Mouse (Mus musculus) stomach, adult 2 months (tissue): ENCODE measurements around the gene Tmem82. TPM values are rescaled to one million over a fixed set of nuclear protein-coding genes. Genes with fewer than 3 reads are reported as not detected.

Source experiments
- polyA plus RNA-seq: library from polyadenylated mRNA; depleted of rRNA; stranded (reverse); fragments of >200 nt; gene quantifications from 2 replicates; pipeline ENCODE4 v1.2.3, GENCODE M21; 2012; rRNA removed

Tmem82 gene
- 4.4 and 5.6 TPM in 2 replicates for polyA plus RNA-seq

DNA sequence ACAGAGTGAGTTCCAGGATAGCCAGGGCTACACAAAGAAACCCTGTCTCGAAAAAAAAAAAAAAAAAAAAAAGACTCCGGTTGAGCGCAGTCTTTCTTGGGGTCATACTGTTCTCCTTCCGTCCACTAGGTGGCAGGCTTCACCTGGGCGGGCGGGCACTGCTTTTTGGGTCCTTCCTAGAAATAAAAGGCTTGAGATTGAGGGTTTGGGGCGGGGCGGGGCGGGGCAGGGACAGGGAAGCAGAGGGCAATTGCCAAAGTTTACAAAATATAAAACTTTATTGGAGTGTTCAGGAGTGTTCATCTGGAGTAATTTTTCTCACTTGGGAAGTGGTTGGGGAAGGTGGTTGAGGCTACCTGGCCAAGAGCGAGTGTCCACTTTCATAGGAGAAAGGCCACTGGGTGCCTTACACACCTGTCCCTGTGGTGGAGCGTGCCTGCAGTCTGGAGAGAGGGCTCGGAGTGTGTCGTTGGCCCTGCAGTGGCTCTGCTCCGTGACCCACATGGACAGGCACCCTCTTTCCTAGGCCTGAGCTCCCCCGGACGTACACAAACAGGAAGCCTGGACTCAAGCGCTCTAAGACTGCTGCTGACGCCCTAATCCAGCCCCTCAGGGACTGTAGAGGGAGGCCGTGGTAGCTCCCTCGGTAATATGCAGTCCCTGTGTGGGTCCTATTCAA lies at the start of gene Tmem82:
TSS of gene Tmem82 (minus strand) at position 69 of the 679 bp plus-strand sequence.

DNA sequence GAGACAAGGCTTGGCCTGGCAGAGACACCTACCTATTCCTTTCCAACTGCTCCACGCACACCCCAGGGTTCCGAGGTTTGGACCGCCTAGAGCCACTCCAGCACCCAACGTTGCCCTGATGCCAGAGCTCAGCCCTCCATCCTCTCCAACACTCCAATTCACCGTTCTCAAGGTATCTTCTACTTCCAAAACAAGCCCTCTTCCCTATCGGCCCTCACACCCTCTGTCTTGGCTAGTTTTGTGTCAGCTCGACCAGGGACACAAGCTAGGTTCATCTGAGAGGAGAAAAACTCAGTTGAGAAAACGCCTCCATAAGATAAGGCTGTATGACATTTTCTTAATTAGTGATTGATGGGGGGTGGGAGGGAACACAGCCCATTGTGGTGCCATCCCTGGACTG lies 46.4 kb upstream of the Tmem82 start, which contains the start of gene Plekhm2:
TSS of gene Plekhm2 (minus strand) at position 101 of the 400 bp plus-strand sequence.

DNA sequence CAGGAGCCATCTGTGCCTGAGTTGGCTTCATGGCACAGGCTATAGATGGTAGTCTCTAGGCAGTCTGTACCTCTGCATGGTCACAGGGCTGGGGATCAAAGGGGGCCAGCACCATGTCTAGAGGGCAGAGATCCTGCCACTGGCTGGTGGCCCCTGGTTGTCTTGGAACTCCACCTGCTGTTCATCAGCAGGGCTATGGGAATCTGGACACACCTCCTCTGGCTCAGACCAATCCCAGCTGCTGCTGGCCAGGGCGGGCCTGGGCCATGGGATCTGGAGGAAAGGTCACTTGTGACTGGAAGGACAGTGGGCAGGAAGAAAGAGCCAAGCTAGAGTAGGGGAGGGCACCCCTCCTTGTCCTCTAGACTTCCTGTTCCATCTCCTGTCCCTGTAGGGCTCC lies 5.2 kb upstream of the Tmem82 start, which contains the start of gene Slc25a34:
TSS of gene Slc25a34 (minus strand) at position 156 of the 400 bp plus-strand sequence.

DNA sequence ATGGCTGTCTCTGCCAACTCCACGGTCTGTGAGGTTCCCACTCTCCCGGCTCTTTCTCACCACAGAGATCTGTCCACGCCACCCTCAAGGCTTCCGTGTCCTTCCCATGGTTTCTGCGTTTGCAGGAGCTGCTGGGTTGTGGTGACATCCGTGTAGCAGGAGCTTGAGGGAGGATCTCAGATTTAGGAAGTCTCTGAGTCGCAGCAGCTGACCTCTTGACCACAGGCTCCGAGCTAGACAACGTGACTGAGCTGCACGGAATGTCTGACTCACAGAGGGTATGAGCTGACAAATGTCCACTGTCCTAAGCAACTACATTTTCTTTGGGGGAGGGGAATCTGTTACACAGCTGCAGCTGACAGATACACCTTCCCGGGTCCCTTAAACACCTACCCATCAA lies 12.6 kb downstream of the Tmem82 start, which contains the start of gene Fblim1:
TSS of gene Fblim1 (minus strand) at position 236 of the 400 bp plus-strand sequence.

Other genes starting within 250 kb of the Tmem82 start
- 0.11 TPM in 1 of 2 replicates, not detected in the other for gene Clcnka, start 219.9 kb downstream of the Tmem82 start, polyA plus RNA-seq
- gene Clcnkb, start 202.6 kb downstream of the Tmem82 start, polyA plus RNA-seq: not detected in 2 replicates
- 24.8 and 33.0 TPM in 2 replicates for gene Hspb7, start 197.9 kb downstream of the Tmem82 start, polyA plus RNA-seq
- gene Srarp, start 182.5 kb downstream of the Tmem82 start, polyA plus RNA-seq: 0.25 and 1.2 TPM in 2 replicates
- gene Zbtb17, start 174.0 kb downstream of the Tmem82 start, polyA plus RNA-seq: 22.0 and 26.1 TPM in 2 replicates
- 18.2 and 19.4 TPM in 2 replicates for gene Spen, start 80.0 kb downstream of the Tmem82 start, polyA plus RNA-seq
- 34.8 and 41.5 TPM in 2 replicates for gene Fblim1, start 12.5 kb downstream of the Tmem82 start, polyA plus RNA-seq
- 5.9 and 10.0 TPM in 2 replicates for gene Slc25a34, start 5.2 kb upstream of the Tmem82 start, polyA plus RNA-seq
- gene Plekhm2, start 46.3 kb upstream of the Tmem82 start, polyA plus RNA-seq: 12.8 and 13.4 TPM in 2 replicates
- gene Rsc1a1, start 67.0 kb upstream of the Tmem82 start, polyA plus RNA-seq: 2.6 and 6.8 TPM in 2 replicates
- gene Ddi2, start 104.8 kb upstream of the Tmem82 start, polyA plus RNA-seq: 6.1 and 7.2 TPM in 2 replicates
- not detected in 2 replicates for gene Agmat, start 128.0 kb upstream of the Tmem82 start, polyA plus RNA-seq
- 3.6 and 3.7 TPM in 2 replicates for gene Dnajc16, start 172.3 kb upstream of the Tmem82 start, polyA plus RNA-seq
- gene Casp9, start 175.0 kb upstream of the Tmem82 start, polyA plus RNA-seq: 3.8 and 4.5 TPM in 2 replicates
- gene Cela2a, start 207.5 kb upstream of the Tmem82 start, polyA plus RNA-seq: 3.7 and 6.6 TPM in 2 replicates
- 0.35 TPM in 1 of 2 replicates, not detected in the other for gene Ctrc, start 227.7 kb upstream of the Tmem82 start, polyA plus RNA-seq